Mouse (Mus musculus) G1E (cell line): ENCODE results near the gene Egln2. TPM values are rescaled to one million over a fixed set of nuclear protein-coding genes. Genes with fewer than 3 reads are reported as not detected.

Source experiments
- ATAC-seq: 2 replicates; pipeline ENCODE4 v1.8.0; 2016; ENCODE audit warnings: mild to moderate bottlenecking; ENCODE audit not compliant: insufficient number of reproducible peaks, poor library complexity, low FRiP score, severe bottlenecking; ENCODE audit errors: extremely low read depth
- DNase-seq: peaks from one replicate; pipeline ENCODE4 v3.0.0; 2012; ENCODE audit warnings: low spot score
- H3K27me3 ChIP-seq: 2 replicates; pipeline ENCODE4 v1.6.1; 2012; ENCODE audit warnings: mild to moderate bottlenecking, low read length, inconsistent platforms; ENCODE audit not compliant: insufficient read depth
- H3K36me3 ChIP-seq: replicated peaks from 2 replicates; pipeline ENCODE3; 2012; ENCODE audit warnings: mild to moderate bottlenecking, inconsistent platforms
- H3K4me1 ChIP-seq: 2 replicates; pipeline ENCODE4 v1.6.1; 2012; ENCODE audit warnings: low read depth, low read length, inconsistent platforms, mixed read lengths; ENCODE audit not compliant: insufficient read depth
- H3K4me3 ChIP-seq: 2 replicates; pipeline ENCODE4 v1.5.1; 2012; ENCODE audit warnings: low read depth, mild to moderate bottlenecking, inconsistent platforms, low read length, moderate library complexity, mixed read lengths
- H3K9me3 ChIP-seq: replicated peaks from 2 replicates; pipeline ENCODE4 v1.6.1; 2012; ENCODE audit warnings: inconsistent platforms
- CTCF ChIP-seq: IDR thresholded peaks from 2 replicates; pipeline ENCODE4 v1.5.1; 2012; ENCODE audit warnings: low read depth, low read length, inconsistent platforms, mixed read lengths
- GATA1 ChIP-seq: IDR thresholded peaks from 2 replicates; pipeline ENCODE4 v1.6.1; 2012; ENCODE audit warnings: borderline replicate concordance, low read length, inconsistent platforms, mixed read lengths
- GATA2 ChIP-seq: IDR thresholded peaks from 2 replicates; pipeline ENCODE4 v1.6.1; 2012; ENCODE audit warnings: low read depth, low read length, inconsistent platforms, borderline replicate concordance
- POLR2AphosphoS5 ChIP-seq: IDR thresholded peaks from 2 replicates; pipeline ENCODE4 v1.6.1; 2012; ENCODE audit warnings: low read depth, low read length, inconsistent platforms; ENCODE audit not compliant: insufficient replicate concordance
- TAL1 ChIP-seq: conservative IDR thresholded peaks from 2 replicates; pipeline ENCODE4 v1.6.1; 2012; ENCODE audit warnings: low read depth, low read length, inconsistent platforms, mixed read lengths
- polyA plus RNA-seq: library from polyadenylated mRNA; stranded (reverse); fragments of >175 nt; gene quantifications from 2 replicates; pipeline ENCODE4 v1.2.3, GENCODE M21; 2012
- total RNA-seq, 2 experiments: library from RNA; stranded (forward) in 1 of 2; stranded (reverse) in 1 of 2; fragments of 200-1000 nt in 1 of 2; fragments of >200 nt in 1 of 2; fragmentation: Nextera tagmentation in 1 of 2; gene quantifications; 2 replicates each; pipeline ENCODE4 v1.2.3; 2014 to 2017

Egln2 gene
- total and polyA plus RNA-seq, 3 experiments, result 22.0 to 74.6 (median 42.6) TPM

DNA sequence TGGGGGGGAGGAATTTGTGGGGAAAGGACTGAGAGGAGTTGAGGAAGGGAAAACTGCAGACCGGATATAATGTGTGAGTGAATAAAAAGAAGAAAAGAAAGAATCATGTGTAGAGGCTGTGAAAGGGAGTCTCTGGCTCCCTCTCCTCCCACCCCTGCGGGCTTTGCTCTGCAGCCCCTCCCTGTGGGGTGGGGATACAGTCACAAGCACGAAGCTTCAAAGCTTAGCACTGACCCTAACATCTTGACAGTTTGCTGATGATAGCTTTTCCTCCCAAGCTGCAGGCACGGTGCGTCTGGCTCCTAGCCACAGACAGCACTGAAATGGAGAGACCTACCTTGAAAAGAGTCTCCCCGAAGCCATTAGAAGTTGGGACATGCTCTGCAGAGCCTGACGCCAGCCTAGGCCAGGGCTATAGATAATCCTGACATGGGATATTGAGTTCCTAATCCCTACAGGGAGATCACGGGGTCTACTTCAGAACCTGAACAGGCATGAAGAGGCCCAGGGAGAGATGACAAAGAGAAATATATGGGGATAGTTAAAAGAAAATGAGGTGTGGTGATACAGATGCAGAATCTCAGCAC, 30.1 kb downstream of the Egln2 start:
- Histone ChIP-seq H3K4me3 (no peak overlapping the region), H3K27me3 (peaks cover 8% of the 10 kb centered on the region; the same call in 1 of the 2 replicates), H3K36me3 (no peaks in the 10 kb centered on the region), H3K9me3 (peaks cover 5% of the 10 kb centered on the region), H3K4me1 (no peaks in the 10 kb centered on the region)
- no peak for ATAC-seq
- DNase-seq, result no peak
- TF ChIP-seq POLR2AphosphoS5 (no peak), GATA2 (no peak), TAL1 (no peak), CTCF (no peak), GATA1 (no peak)

DNA sequence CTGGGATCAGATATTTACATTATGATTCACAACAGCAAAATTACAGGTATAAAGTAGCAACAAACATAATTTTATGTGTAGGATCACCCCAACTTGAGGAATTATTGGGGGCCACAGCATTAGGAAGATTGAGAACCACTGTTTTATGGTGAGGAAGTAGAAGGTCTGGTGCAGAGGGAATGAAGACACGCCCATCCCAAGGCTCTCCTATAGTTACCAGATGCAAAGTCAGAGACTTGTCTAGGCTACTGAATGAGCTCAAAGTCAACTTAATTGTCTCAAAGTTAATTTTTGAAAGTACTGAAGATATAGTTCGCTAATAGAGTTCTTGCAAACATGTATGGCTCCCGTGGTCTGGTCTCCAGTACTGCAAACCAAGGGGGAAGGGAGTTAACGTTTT, 32.8 kb downstream of the Egln2 start:
- ATAC-seq, result no peak
- Histone ChIP-seq H3K9me3 (no peaks in the 10 kb centered on the region), H3K36me3 (no peaks in the 10 kb centered on the region), H3K4me1 (no peaks in the 10 kb centered on the region), H3K27me3 (peaks cover 10% of the 10 kb centered on the region; the same call in 1 of the 2 replicates), H3K4me3 (no peak overlapping the region)
- DNase-seq, result no peak
- no peak for TF ChIP-seq CTCF
- no peak for TF ChIP-seq GATA1
- no peak for TF ChIP-seq TAL1
- no peak for TF ChIP-seq POLR2AphosphoS5
- no peak for TF ChIP-seq GATA2

GRCm38 (mm10) chr7:27133156-27133555, 33.4 kb downstream of the Egln2 start:
- Histone ChIP-seq H3K36me3 (no peaks in the 10 kb centered on the region), H3K9me3 (no peaks in the 10 kb centered on the region), H3K4me3 (no peak overlapping the region), H3K4me1 (no peaks in the 10 kb centered on the region), H3K27me3 (peaks cover 10% of the 10 kb centered on the region; the same call in 1 of the 2 replicates)
- no peak for ATAC-seq
- TF ChIP-seq TAL1, result no peak
- TF ChIP-seq GATA2, result no peak
- no peak for TF ChIP-seq GATA1
- TF ChIP-seq POLR2AphosphoS5, result no peak
- no peak for TF ChIP-seq CTCF
- DNase-seq, result no peak

DNA sequence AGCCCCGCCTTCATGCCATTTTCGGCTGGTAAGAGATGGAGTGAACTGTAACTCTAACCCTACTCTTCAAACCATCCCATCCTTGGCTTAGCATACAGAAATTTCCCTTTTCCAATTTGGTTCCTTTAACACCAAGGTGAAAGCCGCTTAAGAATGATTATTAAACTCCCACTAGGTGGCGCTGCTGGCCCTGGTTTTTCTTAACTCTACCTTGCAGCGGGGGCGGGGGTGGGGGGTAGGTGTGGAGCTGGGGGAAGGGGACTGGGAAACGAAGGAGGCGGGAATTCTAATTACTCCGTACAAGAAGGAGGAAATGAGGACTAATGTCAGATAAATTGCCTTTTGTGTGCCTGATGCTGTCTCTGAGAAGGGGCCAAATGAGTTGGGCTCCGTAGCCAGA, 34.0 kb downstream of the Egln2 start:
- Histone ChIP-seq H3K4me3 (no peak overlapping the region), H3K9me3 (no peaks in the 10 kb centered on the region), H3K36me3 (no peaks in the 10 kb centered on the region), H3K27me3 (peaks cover 10% of the 10 kb centered on the region; the same call in 1 of the 2 replicates), H3K4me1 (no peaks in the 10 kb centered on the region)
- TF ChIP-seq CTCF, result no peak
- peak; percentile 22 for DNase-seq
- no peak for ATAC-seq

- Histone ChIP-seq H3K36me3 (no peaks in the 10 kb centered on the region), H3K4me3 (no peak overlapping the region), H3K9me3 (no peaks in the 10 kb centered on the region), H3K4me1 (no peaks in the 10 kb centered on the region), H3K27me3 (peaks cover 6% of the 10 kb centered on the region; the same call in 1 of the 2 replicates)
- no peak for TF ChIP-seq TAL1
- no peak for TF ChIP-seq CTCF
- no peak for TF ChIP-seq POLR2AphosphoS5
- TF ChIP-seq GATA2, result no peak
- no peak for TF ChIP-seq GATA1
- DNase-seq (no peak), ATAC-seq (no peak)
Observed at GRCm38 (mm10) chr7:27131387-27131786, 35.2 kb downstream of the Egln2 start.

DNA sequence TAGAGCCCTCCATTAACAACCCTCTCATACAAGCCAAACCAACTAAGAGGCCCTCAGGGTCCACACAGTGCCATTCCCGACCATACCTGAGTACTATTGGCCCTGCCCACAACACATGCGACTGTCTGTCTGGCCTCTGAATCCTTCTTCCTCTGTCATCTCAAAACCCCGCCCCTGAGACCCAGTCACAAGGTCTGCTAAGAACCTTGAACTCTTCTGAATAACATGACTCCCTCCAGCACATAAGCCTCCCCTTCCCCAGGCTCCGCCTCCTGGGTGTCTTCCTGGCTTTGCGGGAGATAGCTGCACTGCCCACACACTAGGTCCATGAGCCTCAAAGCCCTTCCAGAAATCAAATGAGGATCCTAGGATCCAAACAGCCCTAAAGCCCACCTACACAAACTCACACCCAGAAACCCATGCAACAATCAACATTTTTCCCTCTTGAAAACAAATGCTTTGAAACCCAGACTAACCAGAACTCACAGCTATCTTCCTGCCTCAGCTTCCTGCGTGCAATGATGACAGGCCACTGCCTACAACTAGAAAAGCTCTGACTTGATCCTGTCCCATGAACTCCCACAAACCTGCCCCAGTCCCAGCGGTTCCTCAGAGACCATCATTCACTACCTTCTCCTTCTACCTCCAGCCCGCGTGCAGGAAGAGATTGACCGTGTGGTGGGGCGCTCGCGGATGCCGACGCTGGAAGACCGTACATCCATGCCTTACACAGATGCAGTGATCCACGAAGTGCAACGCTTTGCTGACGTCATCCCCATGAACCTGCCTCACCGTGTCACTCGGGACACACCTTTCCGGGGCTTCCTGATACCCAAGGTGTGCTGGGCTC, 35.9 kb downstream of the Egln2 start:
- ATAC-seq (no peak), DNase-seq (no peak)
- no peak for TF ChIP-seq GATA2
- no peak for TF ChIP-seq GATA1
- no peak for TF ChIP-seq POLR2AphosphoS5
- TF ChIP-seq TAL1, result no peak
- TF ChIP-seq CTCF, result no peak
- Histone ChIP-seq H3K4me3 (no peak overlapping the region), H3K4me1 (no peaks in the 10 kb centered on the region), H3K27me3 (peaks cover 6% of the 10 kb centered on the region; the same call in 1 of the 2 replicates), H3K36me3 (no peaks in the 10 kb centered on the region), H3K9me3 (no peaks in the 10 kb centered on the region)

GRCm38 (mm10) chr7:27129811-27130210, 36.8 kb downstream of the Egln2 start:
- H3K9me3 ChIP-seq, result no peaks in the 10 kb centered on the region
- H3K4me3 ChIP-seq, result no peak overlapping the region
- H3K36me3 ChIP-seq, result no peaks in the 10 kb centered on the region
- H3K4me1 ChIP-seq, result no peaks in the 10 kb centered on the region
- ATAC-seq, result no peak
- H3K27me3 ChIP-seq, result peaks cover 6% of the 10 kb centered on the region; the same call in 1 of the 2 replicates
- TF ChIP-seq CTCF (no peak), TAL1 (no peak), GATA2 (no peak), GATA1 (no peak), POLR2AphosphoS5 (no peak)
- DNase-seq, result no peak
